Mouse (Mus musculus): ENCODE measurements around the gene Srebf2.
"Not testable (repeated sequence)": the region's sequence is repeated elsewhere in the genome, so short reads cannot be mapped to it uniquely, and the experiment has no call there.

Gene Srebf2

GRCm38 (mm10) chr15:82230098-82230611, 83.2 kb downstream of the Srebf2 start:
- DNase-seq, result no peak

- DNase-seq, result no peak
Measured at GRCm38 (mm10) chr15:82231100-82231499, 84.1 kb downstream of the Srebf2 start.

GRCm38 (mm10) chr15:82231591-82232378, 84.8 kb downstream of the Srebf2 start:
- peak in 1 of 2 experiments; percentile 4 for DNase-seq

GRCm38 (mm10) chr15:82232651-82233050, 85.7 kb downstream of the Srebf2 start:
- no peak for DNase-seq

GRCm38 (mm10) chr15:82235661-82236060, 88.7 kb downstream of the Srebf2 start:
- DNase-seq, result no peak

GRCm38 (mm10) chr15:82236565-82236964, 89.6 kb downstream of the Srebf2 start:
- DNase-seq, result peak; percentile 74 to 85

GRCm38 (mm10) chr15:82243311-82243710, 96.3 kb downstream of the Srebf2 start:
- no peak for DNase-seq

- no peak for DNase-seq
Measured at GRCm38 (mm10) chr15:82243742-82244114, 96.7 kb downstream of the Srebf2 start.

- peak; percentile 93 to 94 for DNase-seq
Measured at GRCm38 (mm10) chr15:82244115-82244804, 97.3 kb downstream of the Srebf2 start, which contains the start of gene Cenpm. Cenpm (minus strand) TSS chr15:82244748.

- DNase-seq, result not testable (repeated sequence)
Measured at GRCm38 (mm10) chr15:82244805-82245161, 97.8 kb downstream of the Srebf2 start.

- DNase-seq, result no peak
Measured at GRCm38 (mm10) chr15:82247131-82247776, 100.3 kb downstream of the Srebf2 start.

- no peak for DNase-seq
Measured at GRCm38 (mm10) chr15:82251579-82251978, 104.6 kb downstream of the Srebf2 start.

- no peak for DNase-seq
Measured at GRCm38 (mm10) chr15:82252097-82252496, 105.1 kb downstream of the Srebf2 start, which contains the start of gene 1500009C09Rik. 1500009C09Rik (plus strand) TSS chr15:82252397.
